Mouse (Mus musculus) embryonic facial prominence, embryonic 14.5 days (tissue): Measurements from ENCODE around the gene Cdyl. TPM values are rescaled to one million over a fixed set of nuclear protein-coding genes. Genes with fewer than 3 reads are reported as not detected.
A peak's percentile ranks its signal among the peaks of the same experiment; 100 is the strongest.

Experiments
- ATAC-seq: fragments of 200-750 bp; cut with Nextera tagmentation; 2 replicates; pipeline ENCODE4 v1.8.0; 2017; ENCODE audit warnings: low read depth, moderate number of reproducible peaks, moderate TSS enrichment
- DNase-seq: peaks from one replicate; pipeline ENCODE4 v3.0.0-alpha.2; 2015; ENCODE audit warnings: low spot score
- H3K27ac ChIP-seq: fragments of 300-500 bp; sonication (generic); replicated peaks from 2 replicates; pipeline ENCODE4 v1.5.1; 2014; ENCODE audit warnings: low read depth, mild to moderate bottlenecking, low read length, moderate library complexity
- H3K27me3 ChIP-seq: fragments of 300-500 bp; sonication (generic); replicated peaks from 2 replicates; pipeline ENCODE4 v1.6.1; 2014; ENCODE audit warnings: low read length; ENCODE audit not compliant: control insufficient read depth, insufficient read depth
- H3K36me3 ChIP-seq: fragments of 300-500 bp; sonication (generic); 2 replicates; pipeline ENCODE4 v1.6.1; 2014; ENCODE audit warnings: low read length, mixed read lengths; ENCODE audit not compliant: control insufficient read depth, insufficient read depth
- H3K4me1 ChIP-seq: fragments of 300-500 bp; sonication (generic); 2 replicates; pipeline ENCODE4 v1.6.1; 2014; ENCODE audit warnings: antibody characterized with exemption, low read length; ENCODE audit not compliant: control insufficient read depth, insufficient read depth
- H3K4me2 ChIP-seq: fragments of 300-500 bp; sonication (generic); 2 replicates; pipeline ENCODE4 v1.6.1; 2014; ENCODE audit warnings: low read depth, mild to moderate bottlenecking, low read length, moderate library complexity, mixed read lengths
- H3K4me3 ChIP-seq: fragments of 300-500 bp; sonication (generic); 2 replicates; pipeline ENCODE4 v1.5.1; 2014; ENCODE audit warnings: low read depth, mild to moderate bottlenecking, low read length
- H3K9ac ChIP-seq: fragments of 300-500 bp; sonication (generic); 2 replicates; pipeline ENCODE4 v1.6.1; 2014; ENCODE audit warnings: low read depth, mild to moderate bottlenecking, low read length, moderate library complexity, mixed read lengths
- H3K9me3 ChIP-seq: fragments of 300-500 bp; sonication (generic); 2 replicates; pipeline ENCODE4 v1.6.1; 2016; ENCODE audit warnings: low read length; ENCODE audit not compliant: control insufficient read depth
- WGBS: fragments of 180-500 bp; shearing (Covaris S2); extraction: QIAGEN DNeasy Blood & Tissue Kit; methylation state at CpG from one replicate; pipeline ENCODE4 v1.1.7; 2014; 5-methylcytosine and 5-hydroxymethylcytosine counted together
- polyA plus RNA-seq: library from polyadenylated mRNA; unstranded; fragments of >200 nt; fragmentation: Nextera tagmentation; extraction: Ambion mirVana; gene quantifications from 2 replicates; pipeline ENCODE4 v1.2.1, GENCODE M21; 2014

The Cdyl gene
- 17.5 and 18.2 TPM in 2 replicates for polyA plus RNA-seq

DNA sequence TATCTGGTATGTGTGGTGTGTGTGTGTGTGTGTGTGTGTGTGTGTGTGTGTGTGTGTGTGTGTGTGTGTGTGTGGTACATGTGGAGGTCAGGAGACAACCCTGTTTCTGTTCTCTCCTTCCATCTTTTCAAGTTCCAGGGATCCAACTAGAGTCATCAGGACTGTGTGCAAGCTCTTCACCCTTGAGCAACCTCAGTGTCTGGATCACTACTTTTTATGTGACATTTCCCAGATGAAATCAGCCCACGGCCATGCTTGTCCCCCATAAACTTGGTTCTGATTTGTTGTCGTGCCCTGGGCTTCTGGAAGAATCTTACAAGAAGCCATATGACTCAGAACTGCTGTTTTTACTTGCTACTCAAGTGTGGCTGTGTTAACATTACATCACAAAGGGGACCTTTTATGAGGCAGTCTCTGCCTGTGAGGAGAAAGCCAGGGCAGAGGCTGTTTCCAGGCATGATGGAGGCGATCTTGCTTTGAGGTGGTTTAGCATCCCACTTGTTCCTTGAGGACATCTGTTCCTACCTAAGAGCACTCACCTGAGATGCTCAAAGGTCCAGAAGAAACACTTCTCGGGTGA is at the start of gene Cdyl:
TSS of gene Cdyl (plus strand) at position 428 of the 580 bp plus-strand sequence.
- 61% methylated on average over 4 of the region's 4 CpGs for WGBS
- Histone ChIP-seq H3K27me3 (no peaks in the 10 kb centered on the region), H3K9me3 (no peaks in the 10 kb centered on the region), H3K4me2 (no peak within 1 kb of the TSS), H3K4me1 (no peaks in the 10 kb centered on the region), H3K4me3 (no peak within 1 kb of the TSS), H3K27ac (no peak within 1 kb of the TSS), H3K9ac (no peak within 1 kb of the TSS), H3K36me3 (no peaks in the 10 kb centered on the region)
- ATAC-seq (no peak), DNase-seq (no peak)

DNA sequence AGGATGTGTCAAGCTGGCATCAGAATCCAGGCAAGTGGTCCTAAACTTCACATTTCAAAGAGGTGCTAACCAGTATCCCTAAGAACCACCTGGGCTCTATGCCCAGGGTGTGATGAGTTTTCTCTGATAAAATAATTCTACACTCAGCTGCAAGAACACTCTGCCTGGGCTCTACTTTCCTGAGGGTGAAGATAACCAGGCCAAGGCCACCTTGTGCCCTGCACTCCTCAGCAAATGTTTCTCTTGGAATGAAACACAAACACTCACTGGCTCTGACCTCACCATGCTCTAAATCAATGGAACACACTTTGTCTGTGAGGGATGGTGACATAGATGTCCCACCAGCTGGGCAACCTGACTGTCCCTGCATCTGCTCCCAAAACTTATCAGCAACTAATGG is 48.9 kb upstream of the Cdyl start:
- ATAC-seq (no peak), DNase-seq (no peak)
- no peak overlapping the region for H3K4me2 ChIP-seq

DNA sequence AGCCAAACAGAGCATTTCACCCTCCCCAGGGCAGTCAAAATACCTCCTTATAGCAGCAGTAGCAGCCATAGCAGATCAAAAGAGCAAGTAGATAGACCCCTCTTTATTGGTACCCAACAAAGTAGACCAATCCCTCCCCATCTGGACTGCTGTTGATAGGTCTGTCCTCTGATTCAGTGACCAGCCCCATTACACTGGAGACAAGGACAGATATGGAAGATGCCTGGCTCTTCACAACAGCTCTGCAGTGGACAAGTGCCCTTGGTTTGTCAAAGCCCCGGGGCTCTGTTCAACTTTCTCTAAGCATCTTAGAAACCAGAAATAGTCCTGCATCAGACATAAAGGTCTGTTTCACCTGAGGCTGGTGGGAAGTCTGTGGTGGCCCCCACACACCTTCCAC is 47.1 kb upstream of the Cdyl start:
- Histone ChIP-seq H3K36me3 (no peaks in the 10 kb centered on the region), H3K27ac (no peak overlapping the region), H3K9ac (no peak overlapping the region), H3K4me3 (no peak overlapping the region), H3K4me2 (no peak overlapping the region), H3K9me3 (no peaks in the 10 kb centered on the region), H3K4me1 (no peaks in the 10 kb centered on the region), H3K27me3 (no peaks in the 10 kb centered on the region)
- ATAC-seq: no peak
- WGBS: 81% methylated on average over 1 of the region's 1 CpGs
- no peak for DNase-seq

More for the DNA sequence above, 48.9 kb upstream of the Cdyl start:
- no peak overlapping the region for H3K27ac ChIP-seq
- H3K4me1 ChIP-seq: no peaks in the 10 kb centered on the region
- H3K4me3 ChIP-seq: no peak overlapping the region
- H3K36me3 ChIP-seq: no peaks in the 10 kb centered on the region
- no peaks in the 10 kb centered on the region for H3K27me3 ChIP-seq
- no peaks in the 10 kb centered on the region for H3K9me3 ChIP-seq
- H3K9ac ChIP-seq: no peak overlapping the region

DNA sequence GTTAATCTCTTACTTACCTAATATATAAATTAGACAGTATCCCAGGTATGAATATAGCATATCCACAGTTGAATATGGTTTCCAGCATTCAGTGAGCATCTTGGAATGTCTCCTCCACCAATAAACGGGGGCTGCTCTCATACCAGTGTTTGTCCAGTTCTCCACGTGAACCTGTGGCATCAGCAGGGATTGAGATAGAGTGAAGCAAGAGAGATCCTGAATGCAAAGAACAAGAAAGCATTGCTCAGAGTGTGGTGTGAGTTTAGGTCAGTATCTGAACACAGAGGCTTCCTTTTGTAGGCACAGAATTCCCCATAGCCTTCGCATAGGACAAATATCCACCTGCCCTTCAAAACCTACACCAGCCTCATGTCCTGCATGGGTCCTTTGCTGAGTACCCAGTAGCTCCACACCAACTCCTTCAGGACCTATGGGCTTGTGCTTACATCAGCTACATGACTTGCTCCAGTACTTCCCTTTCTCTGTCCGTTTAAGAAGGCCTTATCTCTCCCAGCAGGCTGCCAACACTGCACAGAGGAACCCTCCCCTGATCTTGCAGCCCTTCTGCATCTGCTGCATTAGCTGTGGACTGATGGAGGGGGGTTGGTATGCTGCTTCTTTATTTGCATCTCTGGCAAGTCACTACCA is 44.7 kb upstream of the Cdyl start:
- DNase-seq: peak; percentile 10
- H3K27ac ChIP-seq: no peak overlapping the region
- 74% methylated on average over 4 of the region's 4 CpGs for WGBS

DNA sequence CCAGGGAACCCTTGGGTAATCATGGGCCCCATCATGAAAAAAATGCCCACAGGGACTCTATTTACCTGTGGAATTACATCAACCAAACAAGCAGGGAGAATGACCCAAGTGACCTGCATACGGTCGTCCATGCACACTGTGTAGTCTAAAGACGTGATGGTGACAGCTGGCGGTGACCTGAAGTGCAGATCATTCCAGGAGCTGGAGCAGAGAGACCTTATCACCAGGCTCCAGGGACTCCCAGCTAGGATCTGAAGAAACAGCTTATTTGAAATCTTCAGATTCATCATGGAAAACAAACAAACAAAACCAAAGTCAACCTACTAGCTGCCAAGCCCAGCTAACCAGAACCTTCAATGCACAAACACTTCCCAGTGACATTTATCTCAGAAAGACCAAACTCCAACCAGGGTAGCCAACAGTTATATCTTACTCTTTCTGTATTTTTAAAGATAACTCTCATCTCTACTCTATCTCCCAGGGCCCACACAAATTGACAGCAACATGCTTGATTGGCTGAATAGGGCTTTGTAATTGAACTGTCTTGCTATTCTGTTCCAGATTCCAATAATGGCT is 43.0 kb upstream of the Cdyl start:
- Histone ChIP-seq H3K27ac (no peak overlapping the region), H3K4me2 (no peak overlapping the region), H3K9me3 (no peaks in the 10 kb centered on the region), H3K4me1 (no peaks in the 10 kb centered on the region), H3K27me3 (no peaks in the 10 kb centered on the region), H3K36me3 (no peaks in the 10 kb centered on the region), H3K9ac (no peak overlapping the region), H3K4me3 (no peak overlapping the region)
- 69% methylated on average over 4 of the region's 4 CpGs for WGBS
- ATAC-seq (no peak), DNase-seq (no peak)

More for the DNA sequence above, 44.7 kb upstream of the Cdyl start:
- no peak for ATAC-seq
- no peaks in the 10 kb centered on the region for H3K27me3 ChIP-seq
- H3K36me3 ChIP-seq: no peaks in the 10 kb centered on the region
- H3K4me2 ChIP-seq: no peak overlapping the region
- H3K4me1 ChIP-seq: no peaks in the 10 kb centered on the region
- no peak overlapping the region for H3K4me3 ChIP-seq
- H3K9ac ChIP-seq: no peak overlapping the region
- H3K9me3 ChIP-seq: no peaks in the 10 kb centered on the region

DNA sequence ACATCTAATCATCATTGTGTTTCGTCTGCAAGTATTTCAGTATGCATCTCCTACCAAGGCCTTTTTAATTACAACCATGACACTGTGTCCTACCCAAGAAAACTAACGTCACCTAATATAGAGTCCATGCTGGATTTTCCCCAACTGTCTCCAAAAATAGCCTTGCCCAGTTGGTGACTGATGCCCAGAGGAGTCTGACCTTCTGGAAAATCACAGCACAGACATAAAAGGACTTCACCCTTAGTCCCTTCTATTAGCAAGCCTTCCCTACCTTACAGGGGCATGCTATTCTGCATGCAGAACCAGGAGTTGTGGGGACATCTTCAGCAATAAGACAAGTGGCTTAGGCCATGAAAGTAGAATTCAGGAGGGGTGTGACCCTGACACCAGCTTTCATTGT is 40.3 kb upstream of the Cdyl start:
- ATAC-seq (no peak), DNase-seq (no peak)
- no peak overlapping the region for H3K4me2 ChIP-seq
- H3K4me3 ChIP-seq: no peak overlapping the region
- no peaks in the 10 kb centered on the region for H3K27me3 ChIP-seq
- no peak overlapping the region for H3K9ac ChIP-seq
- H3K27ac ChIP-seq: no peak overlapping the region
- WGBS: 89% methylated on average over 2 of the region's 2 CpGs
- H3K9me3 ChIP-seq: no peaks in the 10 kb centered on the region
- H3K4me1 ChIP-seq: no peaks in the 10 kb centered on the region
- no peaks in the 10 kb centered on the region for H3K36me3 ChIP-seq

DNA sequence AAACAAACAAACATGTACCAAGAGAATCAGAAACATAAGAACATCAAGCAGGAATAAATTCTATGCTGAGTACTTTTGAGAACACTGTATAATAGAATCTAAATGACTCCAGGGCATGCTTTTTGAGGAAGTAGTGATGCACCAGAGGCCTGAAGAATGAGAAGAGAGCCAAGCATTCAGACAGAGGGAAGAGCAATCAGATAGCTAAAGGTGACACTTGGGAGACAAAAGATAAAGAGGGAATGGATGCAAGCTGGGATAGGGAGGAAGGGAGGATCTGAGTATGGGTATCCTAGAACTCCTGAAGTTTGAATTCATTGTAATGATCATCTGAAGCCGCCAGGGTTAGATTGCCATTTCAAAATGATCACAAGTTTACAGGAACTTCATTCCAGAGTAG is 38.9 kb upstream of the Cdyl start:
- H3K9me3 ChIP-seq: no peaks in the 10 kb centered on the region
- no peak for DNase-seq
- no peak overlapping the region for H3K4me3 ChIP-seq
- H3K4me1 ChIP-seq: no peaks in the 10 kb centered on the region
- no peak overlapping the region for H3K27ac ChIP-seq
- 76% methylated on average over 1 of the region's 1 CpGs for WGBS
- no peak overlapping the region for H3K9ac ChIP-seq
- H3K27me3 ChIP-seq: no peaks in the 10 kb centered on the region
- no peak overlapping the region for H3K4me2 ChIP-seq
- no peaks in the 10 kb centered on the region for H3K36me3 ChIP-seq
- ATAC-seq: no peak

DNA sequence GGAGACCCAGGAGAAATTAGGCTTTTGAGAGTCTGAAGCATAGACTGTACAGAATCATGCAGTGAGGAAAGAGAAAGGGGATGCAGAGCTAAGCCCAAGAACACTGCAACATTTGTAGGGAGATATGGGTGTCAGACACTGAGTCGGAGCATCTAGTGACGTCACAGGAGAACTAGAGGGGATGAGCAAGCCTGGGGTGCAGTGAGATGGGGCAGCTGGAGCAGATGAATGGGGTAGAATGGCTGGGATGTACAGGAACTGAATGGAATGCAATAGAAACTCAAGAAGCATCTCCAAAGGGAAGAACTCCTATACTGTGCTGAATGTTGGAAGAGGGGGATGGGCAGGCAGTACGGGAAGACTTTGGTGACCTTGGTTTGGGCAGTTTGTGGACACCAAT is 34.8 kb upstream of the Cdyl start:
- Histone ChIP-seq H3K9me3 (no peaks in the 10 kb centered on the region), H3K4me1 (no peaks in the 10 kb centered on the region), H3K4me3 (no peak overlapping the region), H3K9ac (no peak overlapping the region), H3K4me2 (no peak overlapping the region), H3K27ac (no peak overlapping the region), H3K36me3 (no peaks in the 10 kb centered on the region), H3K27me3 (no peaks in the 10 kb centered on the region)
- ATAC-seq: no peak
- WGBS: 86% methylated on average over 3 of the region's 3 CpGs
- DNase-seq: no peak

DNA sequence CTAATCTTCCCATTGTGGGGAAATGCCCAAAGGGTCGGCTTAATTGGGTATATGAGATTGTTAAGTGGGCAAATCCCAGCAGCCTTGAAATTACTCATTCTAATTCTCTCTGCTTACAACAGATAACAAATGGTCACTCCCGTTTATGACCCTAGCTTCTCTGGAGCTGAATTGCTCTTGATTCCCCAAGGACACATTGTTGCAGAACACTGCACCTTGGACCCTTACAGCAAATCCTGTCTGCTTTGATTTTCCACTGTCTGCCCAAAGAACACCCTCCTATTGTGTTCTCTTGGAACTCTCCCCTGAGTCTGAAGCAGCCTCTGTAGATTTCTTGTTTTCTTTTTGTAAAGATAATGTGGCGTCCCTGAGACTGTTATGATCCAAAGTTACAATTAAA is 34.1 kb upstream of the Cdyl start:
- DNase-seq: no peak
- H3K9me3 ChIP-seq: no peaks in the 10 kb centered on the region
- H3K4me2 ChIP-seq: no peak overlapping the region
- H3K27me3 ChIP-seq: no peaks in the 10 kb centered on the region
- no peak overlapping the region for H3K27ac ChIP-seq
- no peaks in the 10 kb centered on the region for H3K4me1 ChIP-seq
- 78% methylated on average over 3 of the region's 3 CpGs for WGBS
- no peaks in the 10 kb centered on the region for H3K36me3 ChIP-seq
- H3K4me3 ChIP-seq: no peak overlapping the region
- ATAC-seq: no peak
- H3K9ac ChIP-seq: no peak overlapping the region
